Mouse (Mus musculus) gonadal fat pad, adult 2 months (tissue): ENCODE measurements around the gene Col16a1. TPM values are rescaled to one million over a fixed set of nuclear protein-coding genes. Genes with fewer than 3 reads are reported as not detected.

Experiments
- DNase-seq: peaks from one replicate; pipeline ENCODE4 v3.0.0-alpha.2; 2012; ENCODE audit warnings: low read depth
- polyA plus RNA-seq: library from polyadenylated mRNA; depleted of rRNA; stranded (reverse); fragments of >200 nt; gene quantifications from 2 replicates; pipeline ENCODE4 v1.2.3, GENCODE M21; 2012

Col16a1 gene
- polyA plus RNA-seq, 1 experiment, result 36.7 TPM

GRCm38 (mm10) chr4:130044211-130044610 lies 3.4 kb upstream of the Col16a1 start:
- no peak for DNase-seq

- no peak for DNase-seq
Measured at GRCm38 (mm10) chr4:130045609-130046008, 2.0 kb upstream of the Col16a1 start.

- DNase-seq, result no peak
Measured at GRCm38 (mm10) chr4:130048203-130048479, 501 bp downstream of the Col16a1 start.

GRCm38 (mm10) chr4:130050056-130050824 lies 2.6 kb downstream of the Col16a1 start:
- no peak for DNase-seq

GRCm38 (mm10) chr4:130052283-130052682 lies 4.6 kb downstream of the Col16a1 start:
- no peak for DNase-seq

GRCm38 (mm10) chr4:130053111-130053510 lies 5.5 kb downstream of the Col16a1 start:
- DNase-seq, result no peak

- DNase-seq, result no peak
Measured at GRCm38 (mm10) chr4:130054727-130055126, 7.1 kb downstream of the Col16a1 start.

GRCm38 (mm10) chr4:130055160-130056010 lies 7.7 kb downstream of the Col16a1 start:
- no peak for DNase-seq

- no peak for DNase-seq
Measured at GRCm38 (mm10) chr4:130056011-130056322, 8.3 kb downstream of the Col16a1 start.

GRCm38 (mm10) chr4:130056471-130056870 lies 8.8 kb downstream of the Col16a1 start:
- DNase-seq, result no peak

- no peak for DNase-seq
Measured at GRCm38 (mm10) chr4:130060937-130061336, 13.3 kb downstream of the Col16a1 start.

- no peak for DNase-seq
Measured at GRCm38 (mm10) chr4:130063191-130063590, 15.6 kb downstream of the Col16a1 start.

- no peak for DNase-seq
Measured at GRCm38 (mm10) chr4:130066816-130067215, 19.2 kb downstream of the Col16a1 start.

GRCm38 (mm10) chr4:130070523-130070922 lies 22.9 kb downstream of the Col16a1 start:
- DNase-seq, result no peak

- no peak for DNase-seq
Measured at GRCm38 (mm10) chr4:130071758-130072157, 24.1 kb downstream of the Col16a1 start.

GRCm38 (mm10) chr4:130073367-130073766 lies 25.7 kb downstream of the Col16a1 start:
- no peak for DNase-seq

- peak; percentile 84 for DNase-seq
Measured at GRCm38 (mm10) chr4:130074761-130075515, 27.3 kb downstream of the Col16a1 start.

GRCm38 (mm10) chr4:130076856-130077255 lies 29.2 kb downstream of the Col16a1 start:
- DNase-seq, result no peak

GRCm38 (mm10) chr4:130078816-130079485 lies 31.3 kb downstream of the Col16a1 start:
- DNase-seq, result no peak

GRCm38 (mm10) chr4:130079521-130079920 lies 31.9 kb downstream of the Col16a1 start:
- DNase-seq, result no peak

GRCm38 (mm10) chr4:130081345-130082190 lies 33.9 kb downstream of the Col16a1 start:
- no peak for DNase-seq
